Mouse (Mus musculus) CH12.LX (cell line): ENCODE results near the gene Ica1. TPM values are rescaled to one million over a fixed set of nuclear protein-coding genes. Genes with fewer than 3 reads are reported as not detected.

ENCODE experiments used
- DNase-seq: peaks from one replicate; pipeline ENCODE4 v3.0.0-alpha.2; 2013; ENCODE audit errors: extremely low read depth
- H3K27ac ChIP-seq: 2 replicates; pipeline ENCODE4 v1.5.1; 2012; ENCODE audit warnings: low read depth, mild to moderate bottlenecking, control low read depth, moderate library complexity; ENCODE audit not compliant: insufficient read depth
- H3K27me3 ChIP-seq: replicated peaks from 2 replicates; pipeline ENCODE3; 2012; ENCODE audit warnings: inconsistent platforms
- H3K36me3 ChIP-seq, 2 experiments: replicated peaks in 1 of 2; 2 replicates each; pipeline versions ENCODE3 to v1.6.1; 2012; ENCODE audit warnings: inconsistent platforms in 1 of 2, low read length in 1 of 2, mild to moderate bottlenecking in 1 of 2, mixed read lengths in 1 of 2, moderate library complexity in 1 of 2; ENCODE audit not compliant: control insufficient read depth in 1 of 2, insufficient read depth in 1 of 2
- H3K4me1 ChIP-seq, 2 experiments: 2 replicates each; pipeline ENCODE4 v1.6.1; 2012; ENCODE audit warnings: inconsistent platforms in 1 of 2, moderate library complexity in 1 of 2; ENCODE audit not compliant: insufficient read depth in 2 of 2, control insufficient read depth in 1 of 2
- H3K4me2 ChIP-seq: 2 replicates; pipeline ENCODE4 v1.6.1; 2012; ENCODE audit warnings: low read depth, mild to moderate bottlenecking, control low read depth; ENCODE audit not compliant: poor library complexity, insufficient read depth, severe bottlenecking
- H3K4me3 ChIP-seq, 3 experiments: fragments of 150-350 bp in 1 of 3; sonication (generic) in 1 of 3; replicated peaks in 1 of 3; 2 replicates each; pipeline versions ENCODE3 to v1.5.1; 2011 to 2012; ENCODE audit warnings: low read depth in 2 of 3, low read length in 2 of 3, mild to moderate bottlenecking in 2 of 3, moderate library complexity in 2 of 3, control low read depth in 1 of 3, improper control_type of control experiment in 1 of 3, inconsistent platforms in 1 of 3, mixed read lengths in 1 of 3; ENCODE audit not compliant: poor library complexity in 1 of 3
- H3K79me2 ChIP-seq: replicated peaks from 2 replicates; pipeline ENCODE4 v1.6.1; 2012; ENCODE audit warnings: mild to moderate bottlenecking, moderate library complexity; ENCODE audit not compliant: control insufficient read depth, poor library complexity, insufficient read depth, severe bottlenecking; ENCODE audit errors: extremely low read depth
- H3K9ac ChIP-seq: 2 replicates; pipeline ENCODE4 v1.6.1; 2012; ENCODE audit warnings: low read depth, mild to moderate bottlenecking, control low read depth, moderate library complexity; ENCODE audit not compliant: insufficient read depth
- H3K9me3 ChIP-seq: replicated peaks from 2 replicates; pipeline ENCODE3; 2012; ENCODE audit warnings: low read length, inconsistent platforms, mixed read lengths
- BHLHE40 ChIP-seq: IDR thresholded peaks from 2 replicates; pipeline ENCODE4 v1.6.1; 2011; ENCODE audit warnings: mild to moderate bottlenecking, low read depth, low read length, improper control_type of control experiment
- CHD1 ChIP-seq: IDR thresholded peaks from 2 replicates; pipeline ENCODE4 v1.6.1; 2012; ENCODE audit warnings: low read depth, low read length, improper control_type of control experiment, inconsistent platforms
- CTCF ChIP-seq, 2 experiments: IDR thresholded peaks in 1 of 2; conservative IDR thresholded peaks in 1 of 2; 2 replicates each; pipeline ENCODE4 v1.5.1; 2011 to 2012; ENCODE audit warnings: low read depth in 2 of 2, low read length in 2 of 2, improper control_type of control experiment in 1 of 2, inconsistent platforms in 1 of 2, mild to moderate bottlenecking in 1 of 2, moderate library complexity in 1 of 2
- ELF1 ChIP-seq: IDR thresholded peaks from 2 replicates; pipeline ENCODE4 v1.6.1; 2014; ENCODE audit warnings: low read depth, mild to moderate bottlenecking, inconsistent platforms, low read length, improper control_type of control experiment
- GABPA ChIP-seq: IDR thresholded peaks from 2 replicates; pipeline ENCODE4 v1.6.1; 2012; ENCODE audit warnings: low read depth, low read length, improper control_type of control experiment, inconsistent platforms; ENCODE audit not compliant: insufficient replicate concordance
- HCFC1 ChIP-seq: IDR thresholded peaks from 2 replicates; pipeline ENCODE4 v1.6.1; 2012; ENCODE audit warnings: low read depth, mild to moderate bottlenecking, inconsistent platforms, low read length, improper control_type of control experiment
- KAT2A ChIP-seq: IDR thresholded peaks from 2 replicates; pipeline ENCODE4 v1.6.1; 2012; ENCODE audit warnings: low read length, improper control_type of control experiment, inconsistent platforms; ENCODE audit not compliant: insufficient replicate concordance
- MAFK ChIP-seq: IDR thresholded peaks from 2 replicates; pipeline ENCODE4 v1.6.1; 2011; ENCODE audit warnings: low read length, improper control_type of control experiment; ENCODE audit not compliant: insufficient replicate concordance
- MYC ChIP-seq: IDR thresholded peaks from 2 replicates; pipeline ENCODE4 v1.6.1; 2011; ENCODE audit warnings: low read depth, mild to moderate bottlenecking, improper control_type of control experiment, low read length
- NELFE ChIP-seq: IDR thresholded peaks from 2 replicates; pipeline ENCODE4 v1.6.1; 2011; ENCODE audit warnings: low read depth, low read length, improper control_type of control experiment
- NRF1 ChIP-seq: IDR thresholded peaks from 2 replicates; pipeline ENCODE4 v1.6.1; 2014; ENCODE audit warnings: low read depth, mild to moderate bottlenecking, inconsistent platforms, low read length, improper control_type of control experiment, moderate library complexity
- PAX5 ChIP-seq: IDR thresholded peaks from 2 replicates; pipeline ENCODE4 v1.6.1; 2012; ENCODE audit warnings: low read length, inconsistent platforms, mixed read lengths
- RAD21 ChIP-seq: IDR thresholded peaks from 2 replicates; pipeline ENCODE4 v1.6.1; 2011; ENCODE audit warnings: low read depth, mild to moderate bottlenecking, low read length, improper control_type of control experiment, moderate library complexity
- SIN3A ChIP-seq: IDR thresholded peaks from 2 replicates; pipeline ENCODE4 v1.6.1; 2012; ENCODE audit warnings: low read length, improper control_type of control experiment, inconsistent platforms
- SMC3 ChIP-seq: IDR thresholded peaks from 2 replicates; pipeline ENCODE4 v1.6.1; 2011; ENCODE audit warnings: low read depth, low read length, improper control_type of control experiment
- UBTF ChIP-seq: IDR thresholded peaks from 2 replicates; pipeline ENCODE4 v1.6.1; 2012; ENCODE audit warnings: low read depth, mild to moderate bottlenecking, inconsistent platforms, low read length, improper control_type of control experiment, moderate library complexity
- USF1 ChIP-seq: IDR thresholded peaks from 2 replicates; pipeline ENCODE4 v1.6.1; 2014; ENCODE audit warnings: low read depth, mild to moderate bottlenecking, inconsistent platforms, low read length, improper control_type of control experiment
- USF2 ChIP-seq: conservative IDR thresholded peaks from 2 replicates; pipeline ENCODE4 v1.6.1; 2011; ENCODE audit warnings: low read depth, low read length, improper control_type of control experiment
- ZC3H11A ChIP-seq: IDR thresholded peaks from 2 replicates; pipeline ENCODE4 v1.6.1; 2012; ENCODE audit warnings: low read depth, mild to moderate bottlenecking, inconsistent platforms, low read length, improper control_type of control experiment
- ZKSCAN1 ChIP-seq: IDR thresholded peaks from 2 replicates; pipeline ENCODE4 v1.6.1; 2012; ENCODE audit warnings: low read depth, inconsistent platforms, low read length, improper control_type of control experiment, borderline replicate concordance
- dilution Hi-C: fragments of 300-500 bp; cut with MboI; formaldehyde crosslinking; loops from 2 replicates; pipeline ENCODE4 v1.14.3; 2020; ENCODE audit warnings: low sequenced_read_pairs; ENCODE audit not compliant: extremely low pct_unique_long_range_greater_than_20kb, extremely low pct_ligation_motif_present
- in situ Hi-C: fragments of 300-500 bp; cut with MboI; formaldehyde crosslinking; loops from 3 replicates; pipeline ENCODE4 v1.14.3; 2019; ENCODE audit warnings: low sequenced_read_pairs, low pct_ligation_motif_present, low pct_unique_long_range_greater_than_20kb, mixed read lengths
- polyA plus RNA-seq: library from polyadenylated mRNA; unstranded; fragments of >175 nt; gene quantifications from 2 replicates; pipeline ENCODE4 v1.2.1, GENCODE M21; 2012; ENCODE audit warnings: low read depth; ENCODE audit not compliant: insufficient read length
- total RNA-seq, 2 experiments: library from RNA; depleted of rRNA; stranded (reverse); fragments of 300-350 nt in 1 of 2; fragments of >200 nt in 1 of 2; gene quantifications; 2 replicates each; pipeline ENCODE4 v1.2.3; 2012 to 2014

Gene Ica1
- total and polyA plus RNA-seq, 3 experiments = 0.59 TPM; not detected in 2

DNA sequence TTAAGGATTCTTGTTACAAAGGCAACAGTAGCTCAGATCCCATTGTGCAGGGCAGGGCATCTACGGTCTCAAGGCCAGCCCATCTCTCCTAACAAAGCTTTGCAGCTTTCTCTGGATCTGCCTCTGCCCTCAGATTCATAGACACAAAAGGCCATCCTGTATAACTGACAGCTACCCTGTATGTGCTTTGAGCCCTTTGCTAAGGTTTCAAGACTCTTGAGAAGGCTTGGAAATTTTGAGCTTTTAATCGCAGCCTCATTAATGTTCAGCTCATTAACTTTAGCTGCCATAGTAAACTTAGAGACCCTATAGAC lies 24.6 kb downstream of the Ica1 start:
- H3K36me3 ChIP-seq = no peaks in the 10 kb centered on the region
- H3K9ac ChIP-seq = no peak overlapping the region
- no peak overlapping the region for H3K4me3 ChIP-seq
- no peak for DNase-seq
- no peak overlapping the region for H3K27ac ChIP-seq
- H3K9me3 ChIP-seq = no peaks in the 10 kb centered on the region
- in situ Hi-C loops = no loop called here
- no peaks in the 10 kb centered on the region for H3K4me1 ChIP-seq
- dilution Hi-C loops = no loop called here
- H3K27me3 ChIP-seq = no peaks in the 10 kb centered on the region
- H3K79me2 ChIP-seq = no peaks in the 10 kb centered on the region
- no peak overlapping the region for H3K4me2 ChIP-seq
- no peak for TF ChIP-seq ZKSCAN1
- TF ChIP-seq MYC = no peak
- no peak for TF ChIP-seq ELF1
- TF ChIP-seq SMC3 = no peak
- TF ChIP-seq NRF1 = no peak
- TF ChIP-seq SIN3A = no peak
- no peak for TF ChIP-seq GABPA
- no peak for TF ChIP-seq ZC3H11A
- no peak for TF ChIP-seq USF2
- no peak for TF ChIP-seq BHLHE40
- no peak for TF ChIP-seq PAX5
- TF ChIP-seq KAT2A = no peak
- TF ChIP-seq NELFE = no peak
- no peak for TF ChIP-seq CTCF (conservative IDR thresholded peaks at IDR 0.05 in 1 of 2, IDR thresholded peaks at IDR 0.05 in 1 of 2; ENCODE audit: low read depth in 2 of 2, low read length in 2 of 2)
- TF ChIP-seq USF1 = no peak
- TF ChIP-seq MAFK = no peak
- TF ChIP-seq HCFC1 = no peak
- TF ChIP-seq RAD21 = no peak

DNA sequence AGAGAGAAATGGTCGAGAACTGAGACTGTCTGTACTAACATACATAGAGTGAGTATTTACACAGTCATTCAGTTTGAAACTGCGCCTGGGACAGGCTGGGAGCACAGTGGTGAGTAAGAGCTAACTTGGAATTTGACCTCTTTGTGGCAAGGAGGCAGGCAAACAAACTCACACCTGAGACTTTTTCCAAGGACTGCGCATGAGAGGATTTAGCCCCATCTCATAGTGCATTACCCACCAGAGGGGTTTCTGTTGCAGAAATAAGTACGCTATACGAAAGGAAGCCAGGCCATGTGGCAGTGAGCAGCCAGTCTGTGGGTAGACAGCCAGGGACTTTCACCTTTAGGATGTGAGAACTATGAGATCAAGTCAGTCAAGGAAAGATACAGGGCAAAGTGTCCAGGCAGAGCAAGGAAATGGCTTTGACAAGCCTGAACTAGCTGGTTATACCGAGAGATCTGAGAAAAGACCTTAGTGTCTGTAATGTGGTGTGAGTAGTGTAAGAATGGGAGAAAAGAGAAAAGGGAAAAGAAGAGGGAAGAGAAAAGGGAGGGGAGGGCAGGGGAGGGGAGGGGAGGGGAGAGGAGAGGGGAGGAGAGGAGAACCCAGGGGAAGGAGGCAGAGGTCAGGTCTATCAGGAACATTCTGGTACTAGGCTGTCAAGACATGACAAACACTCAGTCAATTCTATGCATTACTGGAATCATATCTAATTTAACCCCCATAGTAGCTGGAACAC lies 25.1 kb downstream of the Ica1 start:
- no peaks in the 10 kb centered on the region for H3K27me3 ChIP-seq
- no peak for DNase-seq
- H3K9ac ChIP-seq = no peak overlapping the region
- H3K4me2 ChIP-seq = no peak overlapping the region
- TF ChIP-seq CHD1 (no peak), ZC3H11A (no peak), SMC3 (no peak), UBTF (no peak)
- TF ChIP-seq, all 38 proteins: peak for 0
- no peak overlapping the region for H3K27ac ChIP-seq
- no peaks in the 10 kb centered on the region for H3K79me2 ChIP-seq
- dilution Hi-C loops = no loop called here
- no peaks in the 10 kb centered on the region for H3K4me1 ChIP-seq
- H3K36me3 ChIP-seq = no peaks in the 10 kb centered on the region
- no peak overlapping the region for H3K4me3 ChIP-seq
- in situ Hi-C loops = no loop called here
- no peaks in the 10 kb centered on the region for H3K9me3 ChIP-seq
